Mouse (Mus musculus) neural tube, embryonic 14.5 days (tissue): ENCODE measurements around the gene S100a11. TPM values are rescaled to one million over a fixed set of nuclear protein-coding genes. Genes with fewer than 3 reads are reported as not detected.
A peak's percentile ranks its signal among the peaks of the same experiment; 100 is the strongest.

Experiments used
- ATAC-seq: fragments of 200-750 bp; cut with Nextera tagmentation; 2 replicates; pipeline ENCODE4 v1.8.0; 2017; ENCODE audit warnings: low read depth, mild to moderate bottlenecking, moderate TSS enrichment, moderate library complexity
- H3K27ac ChIP-seq: fragments of 300-500 bp; sonication (generic); 2 replicates; pipeline ENCODE4 v1.5.1; 2014; ENCODE audit warnings: low read depth, mild to moderate bottlenecking, control low read depth, low read length, moderate library complexity, mixed read lengths
- H3K27me3 ChIP-seq: fragments of 300-500 bp; sonication (generic); 2 replicates; pipeline ENCODE4 v1.6.1; 2014; ENCODE audit warnings: low read length; ENCODE audit not compliant: control insufficient read depth, insufficient read depth
- H3K36me3 ChIP-seq: fragments of 300-500 bp; sonication (generic); 2 replicates; pipeline ENCODE4 v1.6.1; 2014; ENCODE audit warnings: low read length, mixed read lengths; ENCODE audit not compliant: control insufficient read depth, insufficient read depth
- H3K4me1 ChIP-seq: fragments of 300-500 bp; sonication (generic); 2 replicates; pipeline ENCODE4 v1.6.1; 2014; ENCODE audit warnings: low read length; ENCODE audit not compliant: control insufficient read depth, insufficient read depth
- H3K4me2 ChIP-seq: fragments of 300-500 bp; sonication (generic); 2 replicates; pipeline ENCODE4 v1.6.1; 2014; ENCODE audit warnings: mild to moderate bottlenecking, low read depth, low read length, control low read depth
- H3K4me3 ChIP-seq: fragments of 300-500 bp; sonication (generic); 2 replicates; pipeline ENCODE4 v1.5.1; 2014; ENCODE audit warnings: low read depth, low read length, control low read depth, mixed read lengths
- H3K9ac ChIP-seq: fragments of 300-500 bp; sonication (generic); replicated peaks from 2 replicates; pipeline ENCODE4 v1.6.1; 2014; ENCODE audit warnings: low read depth, mild to moderate bottlenecking, control low read depth, low read length, mixed read lengths
- H3K9me3 ChIP-seq: fragments of 300-500 bp; sonication (generic); 2 replicates; pipeline ENCODE4 v1.6.1; 2016; ENCODE audit warnings: low read length; ENCODE audit not compliant: control insufficient read depth
- WGBS: fragments of 180-500 bp; shearing (Covaris S2); extraction: QIAGEN DNeasy Blood & Tissue Kit; methylation state at CpG from one replicate; pipeline ENCODE4 v1.1.7; 2014; 5-methylcytosine and 5-hydroxymethylcytosine counted together
- polyA plus RNA-seq: library from polyadenylated mRNA; unstranded; fragments of >200 nt; fragmentation: Nextera tagmentation; extraction: Ambion mirVana; gene quantifications from 2 replicates; pipeline ENCODE4 v1.2.1, GENCODE M21; 2014

S100a11 gene
- polyA plus RNA-seq, 1 experiment from 2014 or later = 104 TPM

DNA sequence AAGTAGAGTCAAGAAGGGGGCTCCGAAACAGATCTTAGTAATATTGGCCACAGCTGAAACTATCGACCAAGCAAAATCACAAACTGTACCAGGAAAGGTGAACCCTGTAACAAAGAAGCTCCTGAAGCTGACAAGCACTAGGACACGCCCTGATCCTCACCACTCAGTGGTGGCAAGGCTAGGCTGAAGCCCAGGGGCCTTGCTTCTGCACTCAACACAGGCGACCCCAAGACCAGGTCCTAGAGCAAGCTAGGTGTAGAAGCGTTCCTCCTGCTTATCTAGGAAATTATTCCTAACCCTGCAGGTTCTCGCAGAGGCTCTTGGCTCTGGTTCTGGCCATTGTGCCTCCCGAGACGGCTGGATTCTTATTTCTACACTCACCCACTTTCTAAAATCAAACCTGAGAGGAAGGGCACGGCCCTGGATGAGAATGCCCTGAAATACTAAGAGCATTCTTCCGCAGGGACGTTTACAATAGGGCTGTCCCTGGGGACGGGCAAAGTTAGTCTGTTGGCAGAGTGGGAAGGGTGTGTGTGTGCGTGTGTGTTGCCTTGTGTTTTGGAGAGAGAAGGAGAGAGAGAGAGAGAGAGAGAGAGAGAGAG, 34.2 kb downstream of the S100a11 start:
- H3K4me3 ChIP-seq = peak overlapping the region; percentile 44
- WGBS = 20% methylated on average over 13 of the region's 13 CpGs
- no peaks in the 10 kb centered on the region for H3K9me3 ChIP-seq
- ATAC-seq = peak; percentile 59; the same call in 1 of the 2 replicates
- H3K27me3 ChIP-seq = peaks cover 9% of the 10 kb centered on the region
- no peak overlapping the region for H3K27ac ChIP-seq
- H3K9ac ChIP-seq = 0 out of 2 replicates have a peak overlapping the region, but pooled peaks have one; percentile 26
- H3K4me2 ChIP-seq = peak overlapping the region; percentile 83
- 0 out of 2 replicates have a peak, but pooled peaks cover 3% of the 10 kb centered on the region for H3K4me1 ChIP-seq
- H3K36me3 ChIP-seq = no peaks in the 10 kb centered on the region

DNA sequence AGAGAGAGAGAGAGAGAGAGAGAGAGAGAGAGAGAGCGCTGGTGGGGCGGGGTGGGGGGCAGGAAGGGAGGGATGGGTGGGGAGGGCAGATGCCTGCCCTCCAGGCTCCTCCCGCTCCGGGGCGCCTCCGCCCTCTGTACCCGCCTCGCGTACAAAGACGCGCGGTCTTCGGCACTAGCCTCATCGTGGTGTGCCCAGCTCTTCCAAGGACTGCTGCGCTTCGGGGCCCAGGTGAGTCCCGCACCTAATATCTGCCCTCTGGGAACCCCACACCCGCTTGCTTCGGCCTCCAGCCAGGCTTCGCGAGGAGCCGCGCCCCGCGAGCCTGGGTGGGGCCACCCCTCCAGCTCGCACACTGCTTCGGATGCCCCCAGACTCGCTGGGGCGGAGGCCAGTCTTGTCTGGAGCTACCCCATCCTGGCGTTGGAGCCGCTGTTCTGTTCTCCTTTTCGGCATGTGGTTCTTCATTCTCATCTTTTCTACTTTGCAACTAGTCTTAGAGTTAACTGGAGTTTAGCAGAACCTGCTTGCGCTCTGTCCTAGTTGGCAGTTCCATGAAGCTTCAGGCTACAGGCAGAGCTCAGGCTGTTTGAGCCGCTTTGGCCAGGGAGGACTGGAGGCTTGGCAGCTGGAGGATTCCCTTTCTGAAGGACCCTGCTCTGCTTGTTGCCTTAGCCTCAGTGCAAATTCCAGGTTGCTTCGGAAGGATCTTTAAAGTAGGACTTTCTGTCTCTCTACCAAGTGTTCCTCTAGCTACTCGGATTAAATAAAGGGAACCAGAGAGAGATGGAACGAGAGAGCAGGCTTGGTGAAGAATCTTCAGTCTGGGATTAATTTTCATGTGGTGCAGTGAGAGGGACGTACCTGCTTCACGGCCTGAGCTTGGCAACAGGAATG, 34.9 kb downstream of the S100a11 start, which contains the start of gene S100a10:
TSS of gene S100a10 (plus strand) at position 100 of the 897 bp plus-strand sequence.
- 4% methylated on average over 30 of the region's 39 CpGs for WGBS
- H3K4me2 ChIP-seq = peak within 1 kb of the TSS; percentile 83
- 0 out of 2 replicates have a peak, but pooled peaks cover 3% of the 10 kb centered on the region for H3K4me1 ChIP-seq
- peaks cover 9% of the 10 kb centered on the region for H3K27me3 ChIP-seq
- H3K27ac ChIP-seq = peak within 1 kb of the TSS; percentile 64
- peak within 1 kb of the TSS; percentile 59 for H3K9ac ChIP-seq
- ATAC-seq = peak; percentile 88
- H3K9me3 ChIP-seq = no peaks in the 10 kb centered on the region
- peak within 1 kb of the TSS; percentile 44 for H3K4me3 ChIP-seq
- no peaks in the 10 kb centered on the region for H3K36me3 ChIP-seq

DNA sequence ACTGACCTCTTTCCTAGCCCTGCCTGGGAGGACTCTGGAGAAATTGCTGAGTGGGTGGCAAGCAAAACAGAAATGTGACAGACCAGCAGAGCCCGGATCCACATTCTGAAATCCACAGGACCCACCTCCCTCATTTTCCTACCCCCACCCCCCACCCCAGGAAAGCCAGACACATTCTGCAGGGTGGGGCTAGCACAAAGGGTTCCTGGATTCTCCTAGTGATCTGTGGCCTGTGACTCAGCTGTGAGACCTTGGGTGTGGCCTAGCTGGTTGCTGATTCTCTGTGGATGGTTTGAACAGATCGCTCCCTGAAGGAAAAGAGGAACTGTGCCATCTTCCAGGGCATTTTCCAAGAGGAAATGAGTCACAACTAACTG, 35.6 kb downstream of the S100a11 start:
- Histone ChIP-seq H3K4me2 (peak overlapping the region; percentile 32; the same call in 1 of the 2 replicates), H3K27ac (peak overlapping the region; percentile 64; the same call in 1 of the 2 replicates), H3K27me3 (peaks cover 9% of the 10 kb centered on the region), H3K4me3 (peak overlapping the region; percentile 44), H3K4me1 (0 out of 2 replicates have a peak, but pooled peaks cover 3% of the 10 kb centered on the region), H3K9me3 (no peaks in the 10 kb centered on the region), H3K9ac (peak overlapping the region; percentile 59; the same call in 1 of the 2 replicates), H3K36me3 (no peaks in the 10 kb centered on the region)
- WGBS = 48% methylated on average over 2 of the region's 2 CpGs
- peak; percentile 29; the same call in 1 of the 2 replicates for ATAC-seq

GRCm38 (mm10) chr3:93556599-93556998, 36.3 kb downstream of the S100a11 start:
- no peaks in the 10 kb centered on the region for H3K36me3 ChIP-seq
- 0 out of 2 replicates have a peak, but pooled peaks cover 3% of the 10 kb centered on the region for H3K4me1 ChIP-seq
- H3K27ac ChIP-seq = peak overlapping the region; percentile 22; the same call in 1 of the 2 replicates
- 85% methylated on average over 1 of the region's 1 CpGs for WGBS
- H3K4me2 ChIP-seq = peak overlapping the region; percentile 32; the same call in 1 of the 2 replicates
- H3K9ac ChIP-seq = no peak overlapping the region
- peak overlapping the region; percentile 44 for H3K4me3 ChIP-seq
- H3K27me3 ChIP-seq = peaks cover 9% of the 10 kb centered on the region
- no peaks in the 10 kb centered on the region for H3K9me3 ChIP-seq
- ATAC-seq = no peak

DNA sequence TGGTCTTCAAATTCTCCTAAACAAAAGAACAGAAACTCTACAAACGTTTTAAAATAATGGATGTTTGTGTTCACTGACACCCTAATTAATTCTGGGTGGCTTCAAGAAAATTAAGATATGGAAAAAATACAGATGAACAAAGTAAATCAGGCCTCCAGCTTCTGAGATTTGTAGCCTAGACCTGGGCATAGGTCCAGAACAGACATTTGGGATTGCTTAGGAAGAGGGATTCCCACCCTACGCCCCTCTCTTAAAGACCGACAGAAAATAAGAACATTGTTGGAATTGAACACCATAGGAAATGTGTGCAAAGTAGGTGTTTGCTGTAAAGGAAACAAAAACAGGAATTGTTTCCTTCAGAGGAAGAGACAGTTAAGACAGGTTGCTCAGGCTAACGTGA, 37.2 kb downstream of the S100a11 start:
- Histone ChIP-seq H3K27ac (no peak overlapping the region), H3K4me3 (no peak overlapping the region), H3K4me1 (0 out of 2 replicates have a peak, but pooled peaks cover 3% of the 10 kb centered on the region), H3K36me3 (no peaks in the 10 kb centered on the region), H3K27me3 (peaks cover 9% of the 10 kb centered on the region), H3K9ac (no peak overlapping the region), H3K9me3 (no peaks in the 10 kb centered on the region), H3K4me2 (peak overlapping the region; percentile 26; the same call in 1 of the 2 replicates)
- WGBS = 63% methylated on average over 4 of the region's 4 CpGs
- no peak for ATAC-seq

DNA sequence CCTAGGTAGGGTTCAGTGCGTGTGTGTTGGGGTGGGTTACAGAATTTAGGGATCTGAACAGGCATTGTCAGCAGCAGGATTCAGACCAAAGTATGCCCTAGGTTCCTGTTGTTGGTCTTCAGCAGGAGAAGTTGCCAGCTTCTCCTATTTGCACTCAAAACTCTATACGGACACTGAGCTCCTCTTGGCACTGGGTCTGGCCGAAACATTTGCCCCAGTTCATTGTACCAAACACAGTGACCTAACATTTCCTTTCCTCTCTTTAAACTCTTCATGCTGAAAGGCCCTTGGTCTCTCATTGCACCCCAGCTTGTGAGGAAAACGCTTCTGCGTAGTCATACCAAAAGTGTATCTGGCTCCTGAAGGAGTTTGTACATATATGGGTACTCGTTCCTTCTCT, 39.7 kb downstream of the S100a11 start:
- H3K4me1 ChIP-seq = no peaks in the 10 kb centered on the region
- no peak overlapping the region for H3K4me3 ChIP-seq
- 91% methylated on average over 6 of the region's 6 CpGs for WGBS
- no peak overlapping the region for H3K9ac ChIP-seq
- H3K27ac ChIP-seq = no peak overlapping the region
- no peak overlapping the region for H3K4me2 ChIP-seq
- peaks cover 3% of the 10 kb centered on the region; the same call in 1 of the 2 replicates for H3K27me3 ChIP-seq
- H3K36me3 ChIP-seq = no peaks in the 10 kb centered on the region
- no peak for ATAC-seq
- no peaks in the 10 kb centered on the region for H3K9me3 ChIP-seq

DNA sequence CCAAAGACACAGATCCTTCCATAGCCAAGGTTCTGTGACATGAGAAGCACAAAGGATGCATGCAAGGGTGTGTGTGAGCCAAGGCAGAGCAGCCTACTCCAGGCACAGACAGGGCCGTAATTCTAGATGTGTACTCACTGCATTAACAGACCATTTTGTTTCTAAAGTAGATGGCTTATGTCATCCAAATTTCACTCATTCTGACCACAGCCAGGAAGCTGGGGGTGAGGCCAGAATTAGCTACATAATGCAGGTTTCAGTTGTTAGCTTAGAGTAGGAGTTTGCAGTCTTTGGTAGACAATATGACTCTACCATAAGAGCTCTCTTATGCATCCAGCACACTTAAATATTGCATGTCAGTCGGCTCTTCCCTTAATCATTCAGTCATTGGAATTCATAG, 42.1 kb downstream of the S100a11 start:
- H3K27ac ChIP-seq = no peak overlapping the region
- no peak overlapping the region for H3K9ac ChIP-seq

DNA sequence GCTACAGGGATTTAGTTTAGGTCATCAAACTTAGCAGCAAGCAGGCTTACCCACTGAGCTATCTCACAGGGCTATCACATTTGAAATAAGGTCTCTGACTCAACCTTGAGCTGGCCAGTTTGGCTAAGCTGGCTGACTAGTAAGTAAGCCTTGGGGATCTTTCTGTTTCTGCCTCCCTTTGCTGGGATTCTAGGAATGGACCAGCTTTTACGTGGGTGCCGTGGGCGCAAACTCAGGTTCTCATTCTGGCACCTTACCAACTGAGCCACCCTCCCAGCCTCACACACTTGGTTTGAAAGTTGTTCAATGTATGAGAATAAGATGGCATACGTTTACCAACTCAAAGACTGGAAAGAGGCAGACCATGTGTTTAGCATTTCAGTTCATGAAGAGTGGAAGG, 42.9 kb downstream of the S100a11 start:
- WGBS = 94% methylated on average over 4 of the region's 4 CpGs
- H3K27ac ChIP-seq = no peak overlapping the region
- no peaks in the 10 kb centered on the region for H3K4me1 ChIP-seq
- H3K36me3 ChIP-seq = no peaks in the 10 kb centered on the region
- H3K9me3 ChIP-seq = no peaks in the 10 kb centered on the region
- H3K9ac ChIP-seq = no peak overlapping the region
- no peak overlapping the region for H3K4me2 ChIP-seq
- no peaks in the 10 kb centered on the region for H3K27me3 ChIP-seq
- no peak for ATAC-seq
- no peak overlapping the region for H3K4me3 ChIP-seq

More for the DNA sequence above, 42.1 kb downstream of the S100a11 start:
- Histone ChIP-seq H3K4me2 (no peak overlapping the region), H3K4me3 (no peak overlapping the region), H3K4me1 (no peaks in the 10 kb centered on the region), H3K27me3 (no peaks in the 10 kb centered on the region), H3K9me3 (no peaks in the 10 kb centered on the region), H3K36me3 (no peaks in the 10 kb centered on the region)
- WGBS = 92% methylated on average over 2 of the region's 2 CpGs
- ATAC-seq = no peak
